Mouse (Mus musculus) midbrain, embryonic 12.5 days (tissue): ENCODE measurements around the gene Olfr1346. TPM values are rescaled to one million over a fixed set of nuclear protein-coding genes. Genes with fewer than 3 reads are reported as not detected.
"Not testable (repeated sequence)": the region's sequence is repeated elsewhere in the genome, so short reads cannot be mapped to it uniquely, and the experiment has no call there.

Experiments used
- ATAC-seq: fragments of 200-750 bp; cut with Nextera tagmentation; 2 replicates; pipeline ENCODE4 v1.8.0; 2017; ENCODE audit warnings: low read depth, moderate TSS enrichment, moderate library complexity; ENCODE audit not compliant: low FRiP score
- H3K27ac ChIP-seq: fragments of 300-500 bp; sonication (generic); replicated peaks from 2 replicates; pipeline ENCODE4 v1.5.1; 2016; ENCODE audit warnings: mild to moderate bottlenecking
- H3K27me3 ChIP-seq: fragments of 300-500 bp; sonication (generic); 2 replicates; pipeline ENCODE4 v1.6.1; 2016; ENCODE audit warnings: mild to moderate bottlenecking
- H3K36me3 ChIP-seq: fragments of 300-500 bp; sonication (generic); 2 replicates; pipeline ENCODE4 v1.6.1; 2016
- H3K4me1 ChIP-seq: fragments of 300-500 bp; sonication (generic); 2 replicates; pipeline ENCODE4 v1.6.1; 2016
- H3K4me2 ChIP-seq: fragments of 300-500 bp; sonication (generic); replicated peaks from 2 replicates; pipeline ENCODE4 v1.6.1; 2016; ENCODE audit warnings: mild to moderate bottlenecking, moderate library complexity
- H3K4me3 ChIP-seq: fragments of 300-500 bp; sonication (generic); 2 replicates; pipeline ENCODE4 v1.5.1; 2016; ENCODE audit warnings: mild to moderate bottlenecking
- H3K9ac ChIP-seq: fragments of 300-500 bp; sonication (generic); replicated peaks from 2 replicates; pipeline ENCODE4 v1.6.1; 2016; ENCODE audit warnings: mild to moderate bottlenecking, moderate library complexity
- H3K9me3 ChIP-seq: fragments of 300-500 bp; sonication (generic); 2 replicates; pipeline ENCODE4 v1.6.1; 2016; ENCODE audit warnings: mild to moderate bottlenecking
- WGBS: fragments of 180-500 bp; shearing (Covaris S2); methylation state at CpG from one replicate; pipeline ENCODE4 v1.1.7; 2016; 5-methylcytosine and 5-hydroxymethylcytosine counted together
- polyA plus RNA-seq: library from polyadenylated mRNA; unstranded; fragments of >200 nt; fragmentation: Nextera tagmentation; extraction: Ambion mirVana; gene quantifications from 2 replicates; pipeline ENCODE4 v1.2.1, GENCODE M21; 2016

Olfr1346 gene
- not detected in 2 replicates for polyA plus RNA-seq

GRCm38 (mm10) chr7:6466951-6467350 is at the start of gene Olfr1346:
TSS of gene Olfr1346 (plus strand) at chr7:6467101.
- no peak within 1 kb of the TSS for H3K4me3 ChIP-seq

GRCm38 (mm10) chr7:6419894-6420293 is 47.0 kb upstream of the Olfr1346 start:
- H3K36me3 ChIP-seq = no peaks in the 10 kb centered on the region
- no peak overlapping the region for H3K4me2 ChIP-seq
- H3K4me3 ChIP-seq = no peak overlapping the region
- H3K4me1 ChIP-seq = 0 out of 2 replicates have a peak, but pooled peaks cover 3% of the 10 kb centered on the region
- 83% methylated on average over 6 of the region's 6 CpGs for WGBS
- H3K27me3 ChIP-seq = peaks cover 8% of the 10 kb centered on the region; the same call in 1 of the 2 replicates
- ATAC-seq = no peak
- no peaks in the 10 kb centered on the region for H3K9me3 ChIP-seq
- no peak overlapping the region for H3K27ac ChIP-seq
- no peak overlapping the region for H3K9ac ChIP-seq

More at GRCm38 (mm10) chr7:6466951-6467350, at the start of gene Olfr1346:
- Histone ChIP-seq H3K36me3 (no peaks in the 10 kb centered on the region), H3K4me1 (no peaks in the 10 kb centered on the region), H3K27me3 (no peaks in the 10 kb centered on the region), H3K9me3 (no peaks in the 10 kb centered on the region), H3K9ac (no peak within 1 kb of the TSS), H3K27ac (no peak within 1 kb of the TSS), H3K4me2 (no peak within 1 kb of the TSS)
- ATAC-seq = no peak

- Histone ChIP-seq H3K4me3 (no peak overlapping the region), H3K27ac (no peak overlapping the region), H3K36me3 (no peaks in the 10 kb centered on the region), H3K9ac (no peak overlapping the region), H3K4me1 (no peaks in the 10 kb centered on the region), H3K27me3 (no peaks in the 10 kb centered on the region), H3K9me3 (peaks cover 5% of the 10 kb centered on the region; the same call in 1 of the 2 replicates), H3K4me2 (no peak overlapping the region)
- 85% methylated on average over 3 of the region's 3 CpGs for WGBS
- ATAC-seq = no peak
Measured at GRCm38 (mm10) chr7:6429381-6429780, 37.5 kb upstream of the Olfr1346 start.

- Histone ChIP-seq H3K9ac (no peak overlapping the region), H3K27ac (no peak overlapping the region), H3K4me1 (peaks cover 5% of the 10 kb centered on the region), H3K4me2 (no peak overlapping the region), H3K36me3 (no peaks in the 10 kb centered on the region), H3K27me3 (no peaks in the 10 kb centered on the region), H3K9me3 (peaks cover 5% of the 10 kb centered on the region; the same call in 1 of the 2 replicates), H3K4me3 (no peak overlapping the region)
- ATAC-seq = no peak
- WGBS = 44% methylated on average over 2 of the region's 2 CpGs
Measured at GRCm38 (mm10) chr7:6430342-6430741, 36.6 kb upstream of the Olfr1346 start.

GRCm38 (mm10) chr7:6438388-6438787 is 28.5 kb upstream of the Olfr1346 start, which contains the start of gene Olfr1344:
TSS of gene Olfr1344 (plus strand) at chr7:6438688.
- 91% methylated on average over 3 of the region's 3 CpGs for WGBS
- ATAC-seq = no peak
- no peak within 1 kb of the TSS for H3K4me2 ChIP-seq
- H3K9me3 ChIP-seq = no peaks in the 10 kb centered on the region
- peaks cover 11% of the 10 kb centered on the region for H3K4me1 ChIP-seq
- H3K27ac ChIP-seq = no peak within 1 kb of the TSS
- no peaks in the 10 kb centered on the region for H3K36me3 ChIP-seq
- H3K9ac ChIP-seq = no peak within 1 kb of the TSS
- no peak within 1 kb of the TSS for H3K4me3 ChIP-seq
- no peaks in the 10 kb centered on the region for H3K27me3 ChIP-seq

GRCm38 (mm10) chr7:6441173-6441572 is 25.7 kb upstream of the Olfr1346 start:
- Histone ChIP-seq H3K27me3 (no peaks in the 10 kb centered on the region), H3K9me3 (no peaks in the 10 kb centered on the region), H3K27ac (no peak overlapping the region), H3K4me2 (no peak overlapping the region), H3K36me3 (no peaks in the 10 kb centered on the region), H3K4me1 (no peaks in the 10 kb centered on the region), H3K9ac (no peak overlapping the region), H3K4me3 (no peak overlapping the region)
- WGBS = 66% methylated on average over 2 of the region's 2 CpGs
- no peak for ATAC-seq

GRCm38 (mm10) chr7:6447771-6448170 is 19.1 kb upstream of the Olfr1346 start:
- 84% methylated on average over 5 of the region's 5 CpGs for WGBS
- H3K9ac ChIP-seq = no peak overlapping the region
- H3K36me3 ChIP-seq = no peaks in the 10 kb centered on the region

GRCm38 (mm10) chr7:6455868-6456267 is 11.0 kb upstream of the Olfr1346 start, which contains the start of gene Olfr1336:
TSS of gene Olfr1336 (plus strand) at chr7:6456168.
- Histone ChIP-seq H3K9ac (no peak within 1 kb of the TSS), H3K27me3 (no peaks in the 10 kb centered on the region), H3K4me3 (no peak within 1 kb of the TSS), H3K36me3 (no peaks in the 10 kb centered on the region), H3K4me2 (no peak within 1 kb of the TSS), H3K4me1 (no peaks in the 10 kb centered on the region), H3K27ac (no peak within 1 kb of the TSS), H3K9me3 (0 out of 2 replicates have a peak, but pooled peaks cover 2% of the 10 kb centered on the region)
- ATAC-seq = no peak

More at GRCm38 (mm10) chr7:6447771-6448170, 19.1 kb upstream of the Olfr1346 start:
- Histone ChIP-seq H3K4me1 (no peaks in the 10 kb centered on the region), H3K9me3 (no peaks in the 10 kb centered on the region), H3K27ac (no peak overlapping the region), H3K27me3 (no peaks in the 10 kb centered on the region), H3K4me3 (no peak overlapping the region), H3K4me2 (no peak overlapping the region)
- ATAC-seq = no peak

- no peak for ATAC-seq
Measured at GRCm38 (mm10) chr7:6456399-6456798, 10.5 kb upstream of the Olfr1346 start.

GRCm38 (mm10) chr7:6477633-6478032 is 10.7 kb downstream of the Olfr1346 start:
- H3K36me3 ChIP-seq, H3K4me1 ChIP-seq, H3K27ac ChIP-seq, H3K9ac ChIP-seq, ATAC-seq, H3K4me3 ChIP-seq, H3K27me3 ChIP-seq, H3K4me2 ChIP-seq: not testable (repeated sequence)
- H3K9me3 ChIP-seq = peaks cover 15% of the 10 kb centered on the region
- WGBS = 81% methylated on average over 2 of the region's 2 CpGs

More at GRCm38 (mm10) chr7:6456399-6456798, 10.5 kb upstream of the Olfr1346 start:
- Histone ChIP-seq H3K9me3 (0 out of 2 replicates have a peak, but pooled peaks cover 2% of the 10 kb centered on the region), H3K27ac (no peak overlapping the region), H3K36me3 (no peaks in the 10 kb centered on the region), H3K9ac (no peak overlapping the region), H3K27me3 (no peaks in the 10 kb centered on the region), H3K4me1 (no peaks in the 10 kb centered on the region), H3K4me3 (no peak overlapping the region), H3K4me2 (no peak overlapping the region)
- 47% methylated on average over 3 of the region's 3 CpGs for WGBS

- H3K9ac ChIP-seq = no peak within 1 kb of the TSS
- H3K4me3 ChIP-seq = no peak within 1 kb of the TSS
- no peaks in the 10 kb centered on the region for H3K36me3 ChIP-seq
- H3K27ac ChIP-seq = no peak within 1 kb of the TSS
- H3K4me2 ChIP-seq = no peak within 1 kb of the TSS
- no peak for ATAC-seq
- 40% methylated on average over 2 of the region's 2 CpGs for WGBS
- H3K27me3 ChIP-seq = no peaks in the 10 kb centered on the region
- H3K9me3 ChIP-seq = peaks cover 7% of the 10 kb centered on the region; the same call in 1 of the 2 replicates
- no peaks in the 10 kb centered on the region for H3K4me1 ChIP-seq
Measured at GRCm38 (mm10) chr7:6486841-6487240, 19.9 kb downstream of the Olfr1346 start, which contains the start of gene Olfr5. TSS of gene Olfr5 (minus strand) at chr7:6486941.

- Histone ChIP-seq H3K27me3 (no peaks in the 10 kb centered on the region), H3K4me1 (no peaks in the 10 kb centered on the region), H3K27ac (no peak within 1 kb of the TSS), H3K9me3 (peaks cover 10% of the 10 kb centered on the region; the same call in 1 of the 2 replicates), H3K4me3 (no peak within 1 kb of the TSS), H3K36me3 (no peaks in the 10 kb centered on the region), H3K9ac (no peak within 1 kb of the TSS), H3K4me2 (no peak within 1 kb of the TSS)
- WGBS = 56% methylated on average over 1 of the region's 1 CpGs
- no peak for ATAC-seq
Measured at GRCm38 (mm10) chr7:6499655-6500054, 32.8 kb downstream of the Olfr1346 start, which contains the start of gene Olfr1347. TSS of gene Olfr1347 (minus strand) at chr7:6499755.

GRCm38 (mm10) chr7:6508648-6509047 is 41.7 kb downstream of the Olfr1346 start, which contains the start of gene Olfr1348:
TSS of gene Olfr1348 (minus strand) at chr7:6508748.
- ATAC-seq = no peak
- WGBS = 88% methylated on average over 1 of the region's 1 CpGs
- no peaks in the 10 kb centered on the region for H3K36me3 ChIP-seq
- H3K9ac ChIP-seq = no peak within 1 kb of the TSS
- no peaks in the 10 kb centered on the region for H3K4me1 ChIP-seq
- H3K4me3 ChIP-seq = no peak within 1 kb of the TSS
- no peak within 1 kb of the TSS for H3K27ac ChIP-seq
- 0 out of 2 replicates have a peak, but pooled peaks cover 9% of the 10 kb centered on the region for H3K9me3 ChIP-seq
- no peak within 1 kb of the TSS for H3K4me2 ChIP-seq
- no peaks in the 10 kb centered on the region for H3K27me3 ChIP-seq
